Mouse (Mus musculus): ENCODE results near the gene Ccdc148.

DNA sequence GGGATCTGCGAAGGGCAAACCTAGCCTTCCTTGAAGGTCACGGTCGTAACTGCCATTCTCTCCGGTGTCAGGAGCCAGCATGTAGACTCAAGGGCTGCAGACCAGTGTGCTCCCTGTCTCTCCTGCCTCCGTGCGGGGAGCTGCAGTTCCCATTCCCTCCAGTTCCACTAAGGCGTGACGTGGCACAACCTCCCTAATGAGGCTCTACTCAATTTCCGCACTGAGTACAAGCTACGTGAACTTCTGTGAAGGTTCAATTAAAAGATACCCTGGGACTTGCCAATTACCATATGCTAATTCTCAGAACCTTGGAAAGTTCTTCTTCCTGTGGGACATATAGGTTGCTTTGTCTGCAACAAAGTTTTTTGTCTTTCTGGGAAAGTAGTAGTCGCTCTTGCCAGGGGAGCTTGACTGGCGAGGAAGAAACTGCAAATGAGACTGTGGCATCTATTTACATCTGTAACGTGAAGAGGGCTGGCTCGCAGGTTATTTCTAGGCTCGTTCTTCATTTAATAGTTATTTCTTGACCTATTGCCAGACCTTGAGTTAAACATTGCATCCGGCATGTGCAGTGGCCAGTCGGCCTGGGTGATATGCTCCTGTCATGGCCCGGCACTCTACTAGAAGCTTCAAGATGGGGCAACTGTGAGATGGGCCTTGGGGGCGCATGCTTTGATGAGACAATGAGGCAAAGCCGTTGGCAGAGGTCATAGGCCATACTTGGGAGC lies 328.1 kb downstream of the Ccdc148 start:
- TF ChIP-seq CTCF (IDR thresholded peaks at IDR 0.05; ENCODE audit: insufficient read depth, low read length), result no peak
- no peak for TF ChIP-seq POLR2A (IDR thresholded peaks at IDR 0.05; ENCODE audit: borderline replicate concordance, extremely low read depth, low read depth, low read length)

All from lung, adult 2 months (tissue).